Mouse (Mus musculus): ENCODE data around the gene Samd13.

DNA sequence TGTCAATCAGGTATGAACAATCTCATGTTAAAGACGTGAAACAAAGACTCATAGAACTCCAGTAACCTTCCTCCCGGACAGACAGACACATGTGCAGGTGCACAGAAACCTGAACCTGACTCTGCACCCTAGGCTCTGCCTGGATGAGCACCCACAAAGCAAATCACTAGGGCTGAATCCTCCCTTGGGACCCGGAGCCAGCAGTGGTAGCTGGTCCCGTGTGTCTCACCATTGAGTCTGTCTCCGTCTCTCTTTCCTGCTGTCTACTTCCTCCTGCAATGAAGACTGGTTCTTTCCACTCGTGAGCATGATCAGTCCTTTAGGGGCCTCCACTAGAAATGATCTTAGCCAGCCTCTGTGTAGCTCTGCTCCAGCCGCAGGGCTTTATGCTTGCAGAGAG is 23.5 kb downstream of the Samd13 start:
- no peak for TF ChIP-seq TAL1 (conservative IDR thresholded peaks at IDR 0.05; ENCODE audit: low read depth, low read length)
- TF ChIP-seq CTCF (IDR thresholded peaks at IDR 0.05; ENCODE audit: low read depth, low read length) = no peak
- TF ChIP-seq GATA1 (IDR thresholded peaks at IDR 0.05; ENCODE audit: borderline replicate concordance, low read length) = no peak
- no peak for TF ChIP-seq GATA2 (IDR thresholded peaks at IDR 0.05; ENCODE audit: borderline replicate concordance, low read depth, low read length)
- no peak for TF ChIP-seq POLR2AphosphoS5 (IDR thresholded peaks at IDR 0.05; ENCODE audit: insufficient replicate concordance, low read depth, low read length)

Data from G1E (cell line).